Mouse (Mus musculus): ENCODE measurements around the gene Twnk. TPM values are rescaled to one million over a fixed set of nuclear protein-coding genes. Genes with fewer than 3 reads are reported as not detected.

Twnk gene
- total RNA-seq, 1 experiment from 2014 or later = 27.5 TPM

GRCm38 (mm10) chr19:45002301-45002700 is 3.2 kb upstream of the Twnk start:
- DNase-seq = no peak

- DNase-seq = no peak
Measured at GRCm38 (mm10) chr19:45003740-45004516, 1.5 kb upstream of the Twnk start.

DNA sequence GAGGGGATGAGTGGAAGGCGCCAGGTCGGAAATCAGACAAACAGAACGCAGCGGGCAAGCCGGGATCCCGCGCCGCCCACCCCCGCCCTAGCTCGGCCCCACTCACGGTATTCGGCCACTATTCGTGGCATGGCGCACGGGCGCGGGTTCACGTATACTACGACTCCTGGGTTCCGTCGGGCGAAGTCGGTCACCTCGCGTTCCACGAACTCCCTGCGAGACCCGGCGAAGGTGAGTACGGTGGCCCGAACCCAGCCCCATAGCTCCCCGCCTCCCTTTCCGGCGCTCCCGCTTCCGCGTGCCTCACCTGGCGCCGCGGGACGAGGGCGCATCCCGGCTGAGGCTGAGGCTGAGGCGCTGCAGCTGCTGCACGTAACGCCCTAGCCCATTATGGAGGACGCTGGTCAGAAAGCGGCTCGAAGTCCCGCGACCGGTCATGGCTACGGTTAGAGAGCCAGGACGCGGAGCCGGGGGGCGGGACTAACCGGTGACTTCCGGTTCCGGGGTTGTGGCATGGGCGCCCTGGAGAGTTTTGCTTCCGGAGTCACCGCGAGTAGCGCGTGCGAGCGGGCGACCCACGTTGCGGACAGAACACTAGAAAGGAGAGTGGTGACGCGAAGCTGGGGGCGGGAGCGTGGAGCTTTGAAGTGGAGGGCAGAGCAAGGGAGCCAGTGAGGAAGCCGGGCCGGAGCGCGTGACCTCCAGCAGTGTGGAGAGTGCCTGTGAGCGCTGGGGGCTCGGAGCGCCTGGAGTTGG is 672 bp downstream of the Twnk start, which contains the start of gene Mrpl43:
Mrpl43 (minus strand) TSS at position 486 of the 756 bp plus-strand sequence.
- DNase-seq = peak; percentile 99

GRCm38 (mm10) chr19:45007021-45007420 is 1.6 kb downstream of the Twnk start:
- peak; percentile 28 for DNase-seq

GRCm38 (mm10) chr19:45007425-45008191 is 2.1 kb downstream of the Twnk start:
- DNase-seq = peak; percentile 77

DNA sequence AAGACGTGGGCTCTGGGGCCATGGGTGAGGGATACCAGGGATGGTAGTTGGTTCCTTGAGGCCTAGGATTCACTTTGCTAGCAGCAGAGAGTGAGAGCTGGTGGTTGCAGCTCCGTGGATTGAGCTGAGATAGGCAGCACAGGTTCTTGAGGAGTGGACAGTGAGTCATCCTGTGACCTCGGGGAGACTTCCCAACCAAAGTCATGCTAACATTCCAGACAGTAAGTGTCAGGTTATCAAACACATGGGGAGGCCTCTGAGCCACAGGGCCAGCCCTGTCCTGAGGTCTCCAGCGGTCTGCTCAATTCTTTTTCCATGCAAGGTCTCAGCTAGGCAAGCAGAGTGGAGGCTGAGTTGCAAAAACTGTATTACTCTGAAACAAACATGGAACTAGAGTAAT is 5.2 kb downstream of the Twnk start:
- peak; percentile 60 for DNase-seq

- DNase-seq = no peak
Measured at GRCm38 (mm10) chr19:45012219-45012618, 6.8 kb downstream of the Twnk start.

GRCm38 (mm10) chr19:45012636-45013035 is 7.2 kb downstream of the Twnk start:
- DNase-seq = peak; percentile 49

DNA sequence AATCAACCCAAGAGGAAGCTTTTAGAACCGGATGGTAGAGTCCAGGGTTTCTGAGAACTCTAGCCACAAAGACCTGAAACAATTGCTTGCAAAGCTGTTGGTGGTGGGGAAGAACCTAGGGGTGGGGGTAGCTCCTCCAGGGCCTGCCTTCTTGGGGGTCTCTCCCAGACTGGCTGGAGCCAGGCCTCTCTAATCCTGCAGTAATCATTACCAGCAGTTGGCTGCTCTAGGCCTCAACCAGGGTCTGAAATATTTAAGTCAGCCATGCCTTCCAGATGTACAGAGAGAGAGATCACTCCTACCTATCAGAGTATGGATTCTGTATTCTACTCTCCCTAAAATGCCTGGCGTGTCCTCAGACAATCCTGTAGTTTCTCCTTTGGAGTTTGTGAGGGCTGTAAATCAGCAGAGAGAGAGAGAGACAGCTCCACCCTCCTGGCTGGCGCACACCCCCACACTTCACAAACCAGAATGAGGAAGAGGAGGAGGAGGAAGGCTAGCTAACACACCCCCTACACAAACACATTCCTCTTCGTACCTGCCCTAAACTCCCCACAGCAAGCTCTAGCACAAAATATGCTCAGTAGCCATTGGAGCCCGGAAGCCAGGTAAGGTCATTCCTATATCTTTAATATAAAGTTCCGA is 8.2 kb downstream of the Twnk start:
- no peak for DNase-seq

- peak; percentile 17 for DNase-seq
Measured at GRCm38 (mm10) chr19:45014335-45014971, 9.0 kb downstream of the Twnk start, which contains the start of gene Lzts2. Lzts2 (plus strand) TSS chr19:45014414.

- DNase-seq = peak; percentile 80
Measured at GRCm38 (mm10) chr19:45014981-45015402, 9.5 kb downstream of the Twnk start.

GRCm38 (mm10) chr19:45015518-45016281 is 10.2 kb downstream of the Twnk start:
- peak; percentile 79 for DNase-seq

- peak; percentile 90 for DNase-seq
Measured at GRCm38 (mm10) chr19:45016341-45017215, 11.1 kb downstream of the Twnk start.

- DNase-seq = peak; percentile 90
Measured at GRCm38 (mm10) chr19:45017216-45017771, 11.8 kb downstream of the Twnk start.

DNA sequence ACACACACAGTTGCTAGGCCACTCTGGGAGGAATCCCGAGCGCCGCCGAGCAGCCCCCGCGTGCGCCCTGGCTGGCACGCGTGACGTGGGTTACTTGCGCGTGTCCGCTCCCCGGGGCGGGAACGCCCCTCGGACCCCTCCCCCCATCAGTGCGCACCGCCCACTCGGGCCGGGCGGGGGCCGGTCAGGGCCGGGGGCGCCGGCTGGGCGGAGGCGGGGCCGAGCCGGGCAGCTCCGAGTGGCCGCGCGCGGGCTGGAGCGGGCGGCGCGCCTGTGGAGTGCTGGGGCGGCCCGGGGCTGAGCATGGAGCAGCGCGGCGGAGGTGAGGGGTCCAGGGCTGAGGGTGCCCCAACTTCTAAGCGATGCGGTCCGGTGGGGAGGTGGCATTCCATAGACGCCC is 12.4 kb downstream of the Twnk start:
- peak; percentile 96 for DNase-seq

DNA sequence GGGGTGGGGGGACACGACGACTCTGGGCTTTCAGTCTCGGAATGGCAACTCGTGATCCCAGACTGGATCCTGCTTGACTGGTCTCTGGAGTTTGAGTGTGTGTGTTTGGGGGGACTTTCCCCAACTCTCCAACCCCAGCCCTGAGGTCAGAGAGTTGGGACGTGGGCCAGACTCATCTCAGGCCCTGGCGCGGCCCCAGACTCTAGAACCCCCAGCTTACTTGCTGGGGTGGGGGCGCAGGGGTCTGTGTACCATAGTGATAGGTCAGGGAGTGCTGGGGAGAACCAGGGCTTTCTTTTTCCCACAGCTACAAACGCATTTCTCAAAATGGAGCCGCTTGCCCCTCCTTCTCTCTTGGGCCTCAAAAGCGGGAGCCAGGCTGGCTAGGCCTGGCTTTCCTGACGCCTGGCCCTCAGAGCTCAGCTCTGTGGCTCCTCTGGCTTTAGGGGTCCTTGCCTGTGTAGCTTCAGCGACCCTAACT is 12.9 kb downstream of the Twnk start:
- DNase-seq = peak; percentile 60

- peak; percentile 87 for DNase-seq
Measured at GRCm38 (mm10) chr19:45020348-45020747, 14.9 kb downstream of the Twnk start.

DNA sequence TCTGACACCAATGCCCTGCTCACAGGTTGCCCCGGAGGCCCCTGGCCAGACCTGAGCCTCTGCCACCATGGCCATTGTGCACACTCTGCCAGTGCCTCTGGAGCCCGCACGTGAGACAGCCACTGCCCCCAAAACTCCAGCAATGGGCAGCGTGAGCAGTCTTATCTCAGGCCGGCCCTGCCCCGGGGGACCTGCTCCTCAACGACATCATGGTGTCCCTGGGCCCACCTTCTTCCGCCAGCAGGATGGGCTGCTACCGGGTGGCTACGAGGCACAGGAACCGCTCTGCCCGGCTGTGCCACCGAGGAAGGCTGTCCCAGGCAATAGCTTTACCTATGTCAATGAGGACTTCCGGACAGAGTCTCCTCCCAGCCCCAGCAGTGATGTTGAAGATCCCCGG is 15.9 kb downstream of the Twnk start:
- no peak for DNase-seq

DNA sequence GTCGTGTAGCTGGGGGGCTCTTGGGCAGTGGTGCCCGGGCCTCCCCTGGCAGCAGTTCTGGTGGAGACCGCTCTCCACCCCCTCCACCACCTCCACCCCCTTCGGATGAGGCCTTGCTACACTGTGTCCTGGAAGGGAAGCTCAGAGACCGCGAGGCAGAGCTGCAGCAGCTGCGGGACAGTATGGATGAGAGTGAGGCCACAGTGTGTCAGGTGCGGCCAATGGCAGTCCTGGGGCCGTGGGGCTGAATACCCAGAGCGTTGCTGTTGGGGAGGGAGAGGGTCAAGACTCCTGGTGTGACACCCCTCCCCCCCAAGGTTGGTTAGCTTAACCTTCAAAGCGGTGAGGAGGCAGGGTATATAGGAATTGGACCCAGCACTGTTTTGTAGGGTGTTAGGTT is 18.5 kb downstream of the Twnk start:
- no peak for DNase-seq
